Mouse (Mus musculus): ENCODE measurements around the gene Ccdc57.

The Ccdc57 gene

DNA sequence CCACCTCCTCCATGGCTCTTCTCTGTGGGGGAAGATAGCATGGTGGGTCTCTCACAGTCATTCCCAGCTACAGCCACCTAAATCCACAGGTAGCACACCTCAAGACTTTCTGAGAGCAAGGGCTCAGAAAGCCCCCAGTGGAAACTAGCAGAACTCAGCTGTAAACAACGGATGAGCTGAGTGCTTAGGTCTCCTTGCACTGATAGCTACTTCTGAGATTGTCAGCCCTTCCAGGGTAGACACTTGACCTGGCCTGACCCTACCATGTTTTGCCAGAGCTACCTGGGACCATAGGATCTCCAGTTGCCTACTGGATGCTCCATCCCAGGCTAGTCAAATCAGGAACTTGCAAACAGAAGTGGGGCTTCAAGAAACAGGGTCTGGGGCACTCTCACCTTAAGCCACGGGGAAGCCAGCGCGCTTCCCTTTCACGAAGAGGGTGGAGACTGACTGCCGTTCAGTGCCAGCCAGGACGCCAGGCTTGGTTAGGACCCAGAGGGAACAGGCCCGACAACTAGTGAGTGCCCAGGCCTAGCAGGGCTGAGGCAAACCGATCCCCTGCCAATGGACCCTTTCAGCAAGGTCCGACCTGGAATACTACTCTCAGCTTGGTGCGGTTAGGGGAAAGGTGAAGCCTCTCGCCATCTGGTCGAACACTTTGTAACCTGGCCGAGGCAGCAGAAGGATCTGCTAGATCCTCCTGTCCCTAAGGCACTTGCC lies 109.7 kb downstream of the Ccdc57 start:
- DNase-seq (ENCODE audit: low read depth, low spot score) = no peak

DNA sequence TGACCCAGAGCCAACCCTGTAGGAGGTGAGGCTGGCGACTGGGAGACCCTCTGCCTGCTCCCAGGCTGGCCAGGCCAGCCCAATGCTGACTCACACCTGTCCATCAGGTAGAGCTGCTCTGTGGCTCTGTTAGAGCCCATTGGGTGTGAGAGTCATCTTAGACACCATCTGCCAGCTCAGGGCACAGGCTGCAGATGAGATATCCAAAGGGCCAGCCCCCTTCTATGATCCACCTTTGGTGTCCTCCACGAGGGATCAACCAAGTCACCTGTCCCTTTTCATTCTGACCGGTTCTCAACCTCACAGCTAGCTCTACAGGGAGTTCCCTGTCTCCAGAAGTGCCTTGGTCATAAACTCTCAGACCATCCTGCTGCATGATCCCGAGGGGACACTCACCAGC lies 110.4 kb downstream of the Ccdc57 start:
- DNase-seq (ENCODE audit: low read depth, low spot score) = no peak

DNA sequence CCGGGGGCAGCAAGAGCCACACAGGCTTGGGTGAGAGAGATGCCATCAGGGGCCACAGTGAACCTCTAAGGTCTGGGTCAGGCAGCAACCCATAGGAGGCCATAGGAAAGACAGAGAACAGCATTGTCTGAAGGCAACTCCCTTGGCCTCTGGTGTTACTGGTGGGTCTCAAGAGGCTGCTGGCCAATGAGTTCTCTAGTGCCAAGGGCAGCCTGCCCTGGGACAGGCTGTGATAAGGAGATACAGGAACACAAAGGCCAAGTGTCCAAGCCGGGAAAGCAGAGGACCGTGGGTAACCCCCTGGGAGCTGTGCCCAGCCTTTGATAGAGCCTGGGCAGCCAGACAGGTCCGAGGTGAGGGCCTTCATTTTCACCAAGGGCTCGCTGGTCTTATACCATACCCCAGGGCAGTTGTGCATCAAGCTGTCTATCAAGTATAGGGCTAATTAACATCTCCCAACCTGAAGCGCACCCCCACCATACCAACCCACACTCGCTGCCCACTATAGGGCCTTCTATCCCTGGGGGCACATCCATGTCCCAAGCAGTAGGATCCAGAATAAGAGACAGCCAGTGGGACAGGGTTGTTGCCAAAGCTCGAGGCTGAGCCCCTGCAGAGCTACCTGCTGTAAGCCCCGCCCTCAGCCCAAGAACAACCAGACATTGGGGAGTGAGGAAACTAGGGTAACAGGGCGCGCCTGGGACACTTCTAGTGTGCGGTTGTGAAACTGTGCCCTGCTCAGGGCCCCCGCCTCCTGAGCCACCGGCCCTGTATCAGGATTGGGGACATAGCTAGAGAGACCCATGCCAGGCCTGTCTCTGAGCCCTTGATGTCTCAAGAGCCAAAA lies 111.4 kb downstream of the Ccdc57 start:
- DNase-seq (ENCODE audit: low read depth, low spot score) = no peak

DNA sequence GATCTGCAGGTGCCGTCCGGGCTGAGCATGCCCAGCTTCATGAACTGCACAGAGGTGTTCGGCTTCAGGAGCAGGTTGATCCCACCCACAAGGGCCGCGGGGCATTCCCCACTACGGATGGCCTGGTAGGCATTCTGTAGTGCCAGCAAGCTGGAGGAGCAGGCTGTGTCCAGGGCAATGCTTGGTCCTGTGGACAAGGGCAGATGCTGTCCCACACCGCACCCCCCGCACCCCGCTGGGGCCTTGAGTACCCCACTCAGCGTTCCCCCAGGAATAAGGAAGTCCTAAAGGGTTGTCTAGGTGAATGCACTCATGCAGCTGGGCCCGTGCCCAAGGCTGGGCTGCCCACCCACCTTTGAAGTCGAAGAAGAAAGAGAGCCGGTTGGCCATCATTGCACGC lies 112.1 kb downstream of the Ccdc57 start:
- no peak for DNase-seq (ENCODE audit: low read depth, low spot score)

GRCm38 (mm10) chr11:120819556-120819955 lies 113.1 kb downstream of the Ccdc57 start:
- no peak for DNase-seq (ENCODE audit: low read depth, low spot score)

- no peak for DNase-seq (ENCODE audit: low read depth, low spot score)
These were observed 114.4 kb downstream of the Ccdc57 start for GRCm38 (mm10) chr11:120818251-120818650.

GRCm38 (mm10) chr11:120817358-120817757 lies 115.3 kb downstream of the Ccdc57 start:
- no peak for DNase-seq (ENCODE audit: low read depth, low spot score)

- DNase-seq (ENCODE audit: low read depth, low spot score) = no peak
These were observed 120.6 kb downstream of the Ccdc57 start for GRCm38 (mm10) chr11:120812068-120812467.

DNA sequence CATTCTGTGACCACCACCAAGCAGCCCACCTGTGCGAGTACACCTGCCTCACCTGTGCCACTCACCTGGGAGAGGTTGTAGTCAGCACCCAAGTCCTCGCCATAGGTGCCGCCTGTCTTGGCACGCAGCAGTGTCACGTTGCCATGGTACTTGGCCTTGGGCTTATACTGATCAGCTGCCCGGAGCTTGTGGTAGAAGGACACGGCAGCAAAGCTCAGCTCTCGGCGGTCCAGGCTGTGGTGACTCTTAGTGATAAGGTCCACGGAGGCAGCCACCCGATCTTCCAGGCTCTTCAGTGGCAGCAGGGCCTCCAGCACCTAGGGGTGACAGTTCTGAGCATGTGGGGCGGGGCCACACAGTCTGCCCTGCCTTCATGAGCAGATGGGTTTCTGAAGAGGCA lies 124.7 kb downstream of the Ccdc57 start:
- DNase-seq (ENCODE audit: low read depth, low spot score) = no peak

GRCm38 (mm10) chr11:120805375-120806298 lies 127.0 kb downstream of the Ccdc57 start:
- DNase-seq (ENCODE audit: low read depth, low spot score) = no peak

DNA sequence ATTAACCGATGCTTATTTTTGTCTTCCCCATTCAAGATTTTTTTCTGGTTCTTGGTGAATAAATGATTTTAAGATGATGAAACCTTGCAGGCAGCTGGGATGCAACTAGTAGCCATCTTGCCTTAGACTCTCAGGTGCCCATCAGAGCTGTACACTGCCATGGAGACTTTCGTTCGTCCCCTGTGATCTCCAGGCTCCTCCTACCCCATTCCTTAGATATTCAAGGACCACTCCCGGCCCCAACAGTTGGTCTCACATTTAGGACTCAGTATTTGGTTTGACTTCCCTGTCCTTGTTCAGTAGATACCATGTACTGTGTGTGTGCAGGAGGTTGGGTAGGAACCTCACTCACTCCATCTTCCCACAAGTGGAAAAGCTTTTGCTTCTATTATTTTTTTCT lies 127.9 kb downstream of the Ccdc57 start:
- DNase-seq (ENCODE audit: low read depth, low spot score) = no peak

GRCm38 (mm10) chr11:120804274-120804673 lies 128.4 kb downstream of the Ccdc57 start:
- no peak for DNase-seq (ENCODE audit: low read depth, low spot score)

GRCm38 (mm10) chr11:120800061-120800904 lies 132.4 kb downstream of the Ccdc57 start:
- DNase-seq (ENCODE audit: low read depth, low spot score) = peak; percentile 86

GRCm38 (mm10) chr11:120799316-120799890 lies 133.3 kb downstream of the Ccdc57 start:
- DNase-seq (ENCODE audit: low read depth, low spot score) = no peak

DNA sequence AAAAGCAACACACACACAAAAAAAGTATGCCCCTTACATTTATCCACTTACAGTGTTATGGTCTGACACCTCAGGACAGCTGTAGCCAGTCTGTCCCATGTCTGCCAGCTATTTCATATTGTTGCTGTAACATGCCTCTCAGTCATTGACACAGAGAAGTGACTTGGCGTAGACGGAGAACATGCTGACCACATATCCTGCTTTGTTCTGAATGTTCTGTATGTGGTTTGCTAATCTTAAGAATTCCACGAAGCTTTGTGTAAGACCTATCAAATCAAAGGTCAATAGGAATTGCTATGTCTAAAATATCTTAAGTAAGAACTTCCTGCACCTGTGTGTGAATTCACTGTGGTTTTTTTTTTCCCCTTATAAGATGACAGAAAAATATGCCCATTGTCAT lies 134.4 kb downstream of the Ccdc57 start:
- DNase-seq (ENCODE audit: low read depth, low spot score) = no peak

DNA sequence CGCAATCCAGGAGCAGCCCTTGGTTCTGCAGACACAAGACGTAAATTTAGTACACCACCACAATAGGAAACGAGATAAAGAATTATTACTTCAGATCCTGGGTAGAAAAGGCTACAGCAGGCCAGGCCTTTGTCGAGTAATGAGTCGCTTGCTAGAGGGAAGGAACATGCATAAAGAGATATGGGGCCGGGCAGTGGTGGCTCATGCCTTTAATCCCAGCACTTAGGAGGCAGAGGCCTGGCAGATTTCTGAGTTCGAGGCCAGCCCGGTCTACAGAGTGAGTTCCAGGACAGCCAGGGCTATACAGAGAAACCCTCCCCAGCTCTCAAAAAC lies 136.1 kb downstream of the Ccdc57 start:
- DNase-seq (ENCODE audit: low read depth, low spot score) = no peak

DNA sequence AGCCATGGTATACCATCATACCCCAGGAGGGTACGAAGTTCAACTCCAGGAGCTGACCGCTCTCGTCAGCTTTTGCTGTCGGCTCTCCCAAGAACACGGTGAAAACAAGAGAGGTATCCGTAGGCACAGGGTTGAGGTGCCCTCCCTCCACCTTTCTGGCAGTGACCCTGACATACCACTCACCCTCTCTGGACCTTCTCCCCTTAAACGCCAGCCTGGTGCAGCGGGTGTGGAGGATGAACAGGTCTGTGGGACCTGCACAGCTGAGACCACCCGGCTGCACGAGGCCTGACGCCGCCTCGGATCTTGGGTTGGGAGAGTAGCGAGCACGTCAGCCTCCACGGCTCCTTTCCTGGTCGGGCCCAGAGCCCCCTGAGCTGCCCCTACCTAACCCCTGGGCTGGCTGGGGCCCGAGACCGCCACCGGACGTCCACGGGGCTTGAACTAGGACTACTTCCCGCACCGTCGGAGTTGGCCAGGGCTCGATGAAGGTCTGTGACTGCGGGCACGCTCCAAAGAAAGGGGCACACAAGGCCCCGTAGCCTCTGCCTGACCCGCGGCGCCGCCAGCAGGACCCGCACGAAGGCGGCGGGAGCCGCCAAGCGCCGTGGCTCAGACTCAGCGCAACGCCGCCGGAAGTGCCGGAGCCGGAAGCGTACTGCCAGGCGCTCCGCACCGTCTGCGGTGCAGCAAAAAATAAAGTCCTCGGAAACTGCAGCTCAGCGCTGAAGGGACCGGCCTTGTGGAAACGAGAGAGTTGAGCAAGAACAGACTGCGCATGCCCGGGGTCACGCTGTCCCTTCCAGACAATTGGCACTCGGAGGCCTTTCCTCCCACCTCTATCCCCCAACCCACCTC lies 136.7 kb downstream of the Ccdc57 start, which contains the start of gene Dus1l:
Gene Dus1l (minus strand): TSS at position 648 of the 858 bp plus-strand sequence.
- DNase-seq (ENCODE audit: low read depth, low spot score) = peak; percentile 95

- DNase-seq (ENCODE audit: low read depth, low spot score) = no peak
These were observed 140.0 kb downstream of the Ccdc57 start for GRCm38 (mm10) chr11:120792652-120793051.

- no peak for DNase-seq (ENCODE audit: low read depth, low spot score)
These were observed 142.9 kb downstream of the Ccdc57 start for GRCm38 (mm10) chr11:120789810-120790209.

- no peak for DNase-seq (ENCODE audit: low read depth, low spot score)
These were observed 143.3 kb downstream of the Ccdc57 start for GRCm38 (mm10) chr11:120789355-120789754.
